Mouse (Mus musculus) gastrocnemius, postnatal 36 days (tissue): ENCODE measurements around the gene Atp1b2. TPM values are rescaled to one million over a fixed set of nuclear protein-coding genes. Genes with fewer than 3 reads are reported as not detected.

Experiments
- DNase-seq, 2 experiments: peaks; one replicate each; pipeline ENCODE4 v3.0.0; 2022
- intact Hi-C: fragments of 180-260 bp; cut with DNase I; formaldehyde crosslinking; loops from one replicate; pipeline ENCODE4 v1.15.1; 2025
- total RNA-seq, 2 experiments: library from RNA; stranded (reverse); gene quantifications; 2 replicates each; pipeline ENCODE4 v1.2.3; 2021

Atp1b2 gene
- total RNA-seq, 2 experiments from 2014 or later = 380 to 461 TPM

DNA sequence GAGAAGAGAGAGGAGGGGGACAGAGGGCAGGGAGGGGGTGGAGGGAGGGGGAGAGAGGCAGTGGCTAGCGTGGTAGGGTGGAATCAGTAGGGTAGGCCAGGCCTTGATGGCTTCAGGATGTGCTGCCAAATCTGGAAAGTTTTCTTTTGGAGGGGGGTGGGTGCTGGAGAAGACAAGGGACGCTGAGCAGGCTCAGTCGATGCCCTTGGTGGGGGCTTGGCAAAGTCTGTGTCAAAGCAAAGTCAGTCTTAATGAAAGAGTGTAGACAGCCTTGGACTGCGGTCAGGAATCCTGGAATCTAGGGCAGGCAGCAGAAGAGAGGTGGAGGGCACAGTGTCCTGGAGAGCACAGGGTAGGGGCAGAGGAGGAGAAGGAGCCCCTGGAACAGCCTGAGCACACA is 5.2 kb upstream of the Atp1b2 start:
- DNase-seq = no peak
- intact Hi-C loops = no loop called here

GRCm38 (mm10) chr11:69609416-69609815 is 3.7 kb upstream of the Atp1b2 start:
- intact Hi-C loops = no loop called here
- DNase-seq = no peak

- DNase-seq = no peak
- intact Hi-C loops = no loop called here
Measured at GRCm38 (mm10) chr11:69608525-69608924, 2.8 kb upstream of the Atp1b2 start.

GRCm38 (mm10) chr11:69606832-69607231 is 1.1 kb upstream of the Atp1b2 start:
- intact Hi-C loops = no loop called here
- no peak for DNase-seq

- no peak for DNase-seq
- intact Hi-C loops = no loop called here
Measured at GRCm38 (mm10) chr11:69606491-69606795, 701 bp upstream of the Atp1b2 start.

- intact Hi-C loops = no loop called here
- no peak for DNase-seq
Measured at GRCm38 (mm10) chr11:69604795-69605664, 712 bp downstream of the Atp1b2 start.

DNA sequence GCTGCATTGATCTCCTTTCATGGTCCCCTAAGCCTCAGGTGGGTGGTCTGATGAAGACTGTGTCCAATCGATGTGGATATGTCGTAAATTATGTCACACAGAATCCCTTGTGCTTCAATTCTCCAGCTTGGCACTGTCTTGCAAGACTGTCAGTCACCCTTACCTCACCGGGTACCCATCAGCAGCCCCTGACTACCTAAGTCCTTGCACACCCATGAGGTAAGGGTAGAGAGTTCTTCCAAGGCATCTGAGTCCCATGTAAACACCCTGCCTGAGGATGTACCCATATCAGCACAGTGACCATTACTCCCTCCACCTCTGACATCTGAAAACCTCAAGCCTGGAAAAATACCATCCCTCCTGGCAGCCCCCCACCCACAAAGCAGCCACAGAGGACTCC is 1.4 kb downstream of the Atp1b2 start:
- intact Hi-C loops = no loop called here
- no peak for DNase-seq

DNA sequence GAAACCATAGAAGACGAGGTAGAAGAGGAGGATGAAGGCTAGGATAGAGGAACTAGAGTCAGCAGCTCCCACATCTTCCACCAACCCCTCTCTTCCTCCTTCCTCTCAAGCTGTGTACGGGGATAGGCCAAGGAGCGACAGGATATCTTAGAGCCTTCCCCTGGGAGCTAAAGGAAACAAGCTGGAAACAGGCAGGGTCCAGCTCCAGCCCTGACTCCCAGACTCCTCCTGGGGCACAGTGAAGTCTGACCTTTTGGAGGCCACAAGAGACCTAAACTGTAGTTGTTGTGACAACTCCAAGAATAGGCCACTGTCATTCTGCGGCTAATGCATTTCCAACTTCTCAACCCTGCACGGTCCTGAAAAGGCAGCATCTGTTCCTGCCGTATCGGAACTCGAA is 2.2 kb downstream of the Atp1b2 start:
- DNase-seq = no peak
- intact Hi-C loops = no loop called here

DNA sequence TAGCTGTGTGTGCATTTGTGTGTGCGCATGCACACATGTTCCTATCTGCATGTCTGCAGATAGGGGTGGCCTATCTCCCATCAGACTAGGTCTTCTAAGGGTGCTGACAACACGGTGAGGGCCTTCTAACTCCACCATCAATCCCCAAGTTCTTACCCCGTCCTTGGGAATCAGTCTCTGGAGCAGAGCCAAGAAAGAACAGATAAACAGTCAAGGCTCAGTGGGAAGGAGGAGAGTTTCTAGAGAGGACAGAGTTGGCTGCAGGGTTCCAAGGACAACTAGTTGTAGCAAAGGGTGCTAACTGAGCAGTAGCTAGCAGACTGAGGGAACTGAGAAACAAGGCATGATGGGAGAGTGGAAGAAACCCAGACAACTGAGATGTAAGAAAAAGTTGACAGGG is 4.0 kb downstream of the Atp1b2 start:
- intact Hi-C loops = no loop called here
- no peak for DNase-seq

DNA sequence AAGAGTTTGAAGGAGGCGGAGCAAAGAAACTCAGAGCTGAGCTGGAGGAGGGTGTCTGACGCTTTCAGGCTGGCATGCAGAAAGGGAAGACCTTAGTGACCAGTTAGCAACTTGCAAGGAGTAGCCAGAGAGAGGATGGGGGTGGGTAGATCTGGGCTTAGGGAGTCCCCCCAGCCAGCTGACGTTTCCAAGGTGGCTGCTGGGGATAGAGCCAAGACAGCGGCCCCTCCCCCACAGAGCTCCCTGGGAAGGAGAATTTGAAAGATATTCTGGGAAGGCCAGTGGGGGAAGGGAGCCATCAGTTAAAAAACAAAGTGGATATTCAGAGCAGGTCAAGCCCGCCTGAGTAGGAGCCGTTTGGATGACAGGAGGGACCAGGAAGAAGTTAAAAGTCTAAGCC is 5.6 kb downstream of the Atp1b2 start:
- intact Hi-C loops = no loop called here
- peak; percentile 53 to 68 for DNase-seq

DNA sequence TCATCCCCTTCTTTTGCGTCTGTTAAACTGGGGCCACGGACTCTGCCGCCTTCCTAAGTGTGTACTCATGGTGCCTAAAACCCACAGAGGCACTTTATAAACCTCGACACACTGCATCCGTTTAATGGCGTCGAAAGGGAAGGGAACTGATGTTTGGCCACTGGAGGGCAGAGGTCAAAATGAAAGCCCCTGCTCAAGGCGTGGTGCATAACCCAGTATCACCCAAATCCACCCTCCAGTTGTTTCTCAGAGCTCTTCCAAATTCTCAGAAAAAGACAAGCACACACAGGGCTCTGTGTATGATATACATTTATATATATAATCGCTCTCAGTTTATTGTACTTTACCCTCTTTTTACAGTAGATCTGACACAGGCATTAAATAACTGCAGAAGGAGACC is 6.3 kb downstream of the Atp1b2 start:
- intact Hi-C loops = no loop called here
- DNase-seq = no peak

GRCm38 (mm10) chr11:69594853-69595252 is 10.9 kb downstream of the Atp1b2 start:
- intact Hi-C loops = no loop called here
- no peak for DNase-seq

- intact Hi-C loops = no loop called here
- DNase-seq = no peak
Measured at GRCm38 (mm10) chr11:69592799-69593198, 12.9 kb downstream of the Atp1b2 start.

DNA sequence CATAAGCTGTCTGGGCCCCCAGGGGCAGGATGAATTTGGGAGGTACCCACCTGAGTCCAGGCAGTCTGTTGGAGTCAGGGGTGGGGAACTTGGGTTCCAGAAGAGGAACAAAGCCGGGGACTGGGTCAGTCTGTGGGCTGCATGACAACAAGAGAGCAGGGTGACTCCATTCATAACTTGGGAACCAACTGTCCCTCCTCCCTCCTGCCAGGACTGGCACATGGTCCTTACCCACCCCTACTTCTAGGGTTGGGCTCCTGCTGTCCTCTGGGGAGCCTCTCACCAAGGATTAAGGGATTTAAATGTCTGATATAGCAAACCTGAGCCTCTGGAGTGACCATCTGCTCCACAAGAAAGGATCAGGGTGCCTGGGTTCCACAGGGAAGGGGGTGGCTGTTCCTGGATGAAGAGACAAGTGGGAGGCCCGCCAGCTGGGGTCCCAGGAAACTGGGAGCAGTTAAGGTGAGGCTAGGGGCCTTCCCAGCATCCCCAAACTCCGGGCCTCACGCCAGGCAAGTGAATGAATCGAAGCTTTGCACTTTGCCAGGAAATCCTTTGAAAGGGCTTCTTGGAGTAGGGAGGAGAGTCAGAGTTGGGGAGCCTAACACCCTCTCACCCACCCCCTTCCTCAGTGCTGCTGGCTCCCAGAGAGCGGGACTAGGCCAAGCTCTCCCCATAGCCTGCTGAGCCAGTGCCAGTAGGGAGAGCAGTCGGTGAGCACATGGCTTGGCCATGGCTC is 13.7 kb downstream of the Atp1b2 start:
- peak in 1 of 2 experiments; percentile 38 for DNase-seq
- intact Hi-C loops = no loop called here

DNA sequence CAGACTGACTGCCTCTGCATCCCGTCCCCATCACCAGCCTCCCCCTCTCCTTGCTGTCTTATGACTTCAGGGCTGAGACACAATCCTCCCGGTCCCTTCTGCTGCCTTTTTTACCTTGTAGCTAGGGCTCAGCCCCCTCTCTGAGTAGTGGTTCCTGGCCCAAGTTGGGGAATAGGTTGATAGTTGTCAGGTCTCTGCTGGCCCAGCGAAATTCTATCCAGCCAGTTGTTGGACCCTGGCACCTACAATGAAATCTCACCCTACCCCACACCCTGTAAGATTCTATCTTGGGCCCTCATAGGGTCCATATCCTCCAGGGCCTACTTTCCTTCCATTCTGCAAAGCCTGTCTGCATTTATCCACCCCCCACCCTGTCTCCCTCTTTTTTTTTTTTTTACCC is 14.3 kb downstream of the Atp1b2 start:
- intact Hi-C loops = no loop called here
- no peak for DNase-seq

DNA sequence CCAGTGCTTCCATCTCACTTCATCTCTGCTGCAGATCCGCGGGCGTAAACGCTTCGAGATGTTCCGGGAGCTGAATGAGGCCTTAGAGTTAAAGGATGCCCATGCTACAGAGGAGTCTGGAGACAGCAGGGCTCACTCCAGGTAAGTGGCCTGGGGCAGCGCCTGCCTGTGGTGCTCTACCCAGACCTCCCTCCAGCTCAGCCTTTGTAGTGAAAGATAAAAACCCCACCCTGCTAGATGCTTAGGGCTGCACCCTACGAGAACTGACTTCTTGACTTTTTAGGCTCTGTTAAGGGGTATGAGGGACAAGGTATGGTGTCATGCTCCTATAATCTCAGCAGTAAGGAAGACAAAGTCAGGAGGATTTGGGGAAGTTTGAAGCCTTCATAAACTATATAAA is 15.1 kb downstream of the Atp1b2 start:
- intact Hi-C loops = no loop called here
- DNase-seq = no peak

GRCm38 (mm10) chr11:69589207-69589834 is 16.4 kb downstream of the Atp1b2 start:
- intact Hi-C loops = no loop called here
- no peak for DNase-seq

DNA sequence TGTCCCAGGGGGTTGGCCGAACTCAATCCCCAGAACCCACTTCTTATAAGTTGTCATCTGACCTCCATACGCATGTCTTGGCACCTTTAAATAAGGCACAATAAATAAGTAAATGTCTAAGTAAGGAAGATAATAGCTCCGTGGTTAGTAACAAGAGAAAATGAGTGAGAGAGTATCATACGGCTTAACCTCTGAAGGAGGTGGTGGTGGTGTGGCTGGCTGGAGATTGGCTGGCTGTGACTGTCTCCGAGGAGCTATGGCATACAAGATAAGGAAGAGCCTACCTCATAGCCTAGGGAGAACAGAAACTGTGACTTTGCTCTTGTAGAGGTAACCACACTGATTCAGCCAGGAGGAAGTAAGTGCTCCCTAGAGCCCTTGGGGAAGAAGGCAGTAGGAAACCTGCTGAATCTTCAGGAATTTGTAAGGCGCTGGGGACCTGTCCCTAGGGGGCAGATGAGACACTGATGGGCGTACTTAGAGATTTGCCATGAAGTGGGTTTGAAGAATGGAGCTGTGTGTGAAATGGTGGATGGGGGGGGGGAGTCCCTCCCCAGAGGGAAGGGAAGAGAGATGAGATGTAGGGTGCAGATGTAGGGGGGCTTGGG is 19.9 kb downstream of the Atp1b2 start:
- intact Hi-C loops = no loop called here

DNA sequence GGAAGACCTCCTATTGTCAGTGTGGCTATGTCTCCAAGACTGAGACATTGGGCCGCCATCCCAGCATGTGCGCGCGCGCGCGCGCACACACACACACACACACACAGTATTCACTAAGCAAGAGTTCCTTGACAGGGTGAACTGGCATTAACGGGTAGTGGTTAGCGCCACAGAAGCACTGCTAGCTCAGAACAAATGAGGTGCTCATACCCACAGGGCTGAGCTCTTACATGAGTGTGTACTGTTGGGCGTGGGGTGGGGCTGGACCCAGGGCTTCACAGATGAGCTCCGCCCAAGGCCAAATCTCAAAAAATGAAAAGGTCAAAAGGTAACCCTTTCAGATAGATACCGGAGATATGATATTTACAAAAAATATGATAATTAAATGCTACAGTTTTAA is 20.8 kb downstream of the Atp1b2 start:
- no peak for DNase-seq
- intact Hi-C loops = no loop called here

More for the DNA sequence above, 19.9 kb downstream of the Atp1b2 start:
- no peak for DNase-seq

- intact Hi-C loops = no loop called here
- no peak for DNase-seq
Measured at GRCm38 (mm10) chr11:69584008-69584407, 21.7 kb downstream of the Atp1b2 start.

DNA sequence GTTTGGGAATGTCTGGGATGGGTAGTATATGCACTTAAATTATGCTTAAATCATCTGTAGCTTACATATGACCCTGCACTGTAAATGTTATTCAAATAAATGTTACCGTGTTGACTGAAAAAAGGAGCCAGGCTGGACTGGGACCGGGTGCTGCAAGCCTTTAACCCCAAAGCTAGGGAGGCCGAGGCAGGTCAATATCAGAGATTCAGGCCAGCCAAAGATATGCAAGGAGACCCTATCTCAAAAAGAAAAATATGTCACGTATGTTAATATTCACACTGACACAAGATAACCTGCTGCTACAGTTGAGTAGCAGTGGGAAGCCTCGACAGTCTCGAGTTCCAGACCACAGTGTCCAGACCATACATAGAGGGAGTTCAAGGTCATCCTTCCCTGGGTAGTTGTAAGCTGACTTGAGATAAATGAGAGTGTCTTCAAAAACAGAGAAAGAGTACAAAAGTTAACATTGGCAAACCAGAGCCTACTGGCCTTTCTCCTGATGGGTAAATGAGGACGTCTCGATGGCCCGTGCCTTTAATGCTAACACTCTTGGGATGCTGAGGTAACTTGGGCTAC is 23.4 kb downstream of the Atp1b2 start:
- intact Hi-C loops = no loop called here
- DNase-seq = no peak
